Mouse (Mus musculus): ENCODE measurements around the gene Areg.

DNA sequence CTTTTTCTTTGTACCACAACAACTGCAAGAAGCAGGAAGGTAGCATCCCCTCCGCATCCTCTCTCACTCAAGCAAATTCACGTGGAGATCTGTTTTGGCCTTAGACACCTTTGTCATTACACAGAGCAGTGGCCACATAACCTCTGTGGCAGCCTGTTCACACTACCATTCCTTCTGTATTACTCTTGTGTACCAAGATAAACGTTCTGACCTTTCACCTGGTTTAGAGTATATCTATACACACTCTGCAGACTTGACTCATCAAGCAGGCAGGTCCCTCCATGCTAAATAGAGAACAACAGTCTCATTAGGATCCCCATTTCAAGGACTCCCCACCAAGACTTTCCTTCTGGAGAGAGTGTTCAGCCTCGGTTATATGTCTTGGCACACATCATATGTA is 16.0 kb upstream of the Areg start:
- TF ChIP-seq CTCF (IDR thresholded peaks at IDR 0.05), result no peak
- TF ChIP-seq EP300 (IDR thresholded peaks at IDR 0.05), result no peak

All from lung, postnatal 0 days (tissue).